Mouse (Mus musculus) intestine, postnatal 0 days (tissue): ENCODE data around the gene Spi1. TPM values are rescaled to one million over a fixed set of nuclear protein-coding genes. Genes with fewer than 3 reads are reported as not detected.

Source experiments
- ATAC-seq: fragments of 200-750 bp; cut with Nextera tagmentation; 2 replicates; pipeline ENCODE4 v1.8.0; 2017; ENCODE audit warnings: mild to moderate bottlenecking, moderate TSS enrichment, moderate library complexity
- H3K27ac ChIP-seq: fragments of 300-500 bp; sonication (generic); 2 replicates; pipeline ENCODE4 v1.5.1; 2014; ENCODE audit warnings: mild to moderate bottlenecking, low read depth, low read length, moderate library complexity
- H3K27me3 ChIP-seq: fragments of 300-500 bp; sonication (generic); replicated peaks from 2 replicates; pipeline ENCODE4 v1.6.1; 2014; ENCODE audit warnings: low read length, mixed read lengths; ENCODE audit not compliant: control insufficient read depth, insufficient read depth
- H3K36me3 ChIP-seq: fragments of 300-500 bp; sonication (generic); 2 replicates; pipeline ENCODE4 v1.6.1; 2014; ENCODE audit warnings: mild to moderate bottlenecking, moderate library complexity; ENCODE audit not compliant: control insufficient read depth, insufficient read depth
- H3K4me1 ChIP-seq: fragments of 300-500 bp; sonication (generic); replicated peaks from 2 replicates; pipeline ENCODE4 v1.6.1; 2014; ENCODE audit warnings: antibody characterized with exemption, low read length, mixed read lengths; ENCODE audit not compliant: control insufficient read depth, insufficient read depth
- H3K4me2 ChIP-seq: fragments of 300-500 bp; sonication (generic); replicated peaks from 2 replicates; pipeline ENCODE4 v1.6.1; 2014; ENCODE audit warnings: low read depth, mild to moderate bottlenecking, moderate library complexity
- H3K4me3 ChIP-seq: fragments of 300-500 bp; sonication (generic); 2 replicates; pipeline ENCODE4 v1.5.1; 2014; ENCODE audit warnings: low read depth, low read length
- H3K9ac ChIP-seq: fragments of 300-500 bp; sonication (generic); 2 replicates; pipeline ENCODE4 v1.6.1; 2014; ENCODE audit warnings: mild to moderate bottlenecking, low read depth, low read length
- H3K9me3 ChIP-seq: fragments of 300-500 bp; sonication (generic); 2 replicates; pipeline ENCODE4 v1.6.1; 2016; ENCODE audit warnings: mixed run types; ENCODE audit not compliant: control insufficient read depth
- CTCF ChIP-seq: sonication (generic); IDR thresholded peaks from 2 replicates; pipeline ENCODE4 v1.5.1; 2016; ENCODE audit warnings: low read depth, mild to moderate bottlenecking, control low read depth, antibody characterized with exemption, moderate library complexity
- WGBS: fragments of 180-500 bp; shearing (Covaris S2); extraction: QIAGEN DNeasy Blood & Tissue Kit; methylation state at CpG from one replicate; pipeline ENCODE4 v1.1.7; 2014; 5-methylcytosine and 5-hydroxymethylcytosine counted together
- polyA plus RNA-seq: library from polyadenylated mRNA; unstranded; fragments of >200 nt; fragmentation: Nextera tagmentation; extraction: Ambion mirVana; gene quantifications from 2 replicates; pipeline ENCODE4 v1.2.1, GENCODE M21; 2015

The Spi1 gene
- polyA plus RNA-seq, 1 experiment from 2014 or later: 5.1 TPM

DNA sequence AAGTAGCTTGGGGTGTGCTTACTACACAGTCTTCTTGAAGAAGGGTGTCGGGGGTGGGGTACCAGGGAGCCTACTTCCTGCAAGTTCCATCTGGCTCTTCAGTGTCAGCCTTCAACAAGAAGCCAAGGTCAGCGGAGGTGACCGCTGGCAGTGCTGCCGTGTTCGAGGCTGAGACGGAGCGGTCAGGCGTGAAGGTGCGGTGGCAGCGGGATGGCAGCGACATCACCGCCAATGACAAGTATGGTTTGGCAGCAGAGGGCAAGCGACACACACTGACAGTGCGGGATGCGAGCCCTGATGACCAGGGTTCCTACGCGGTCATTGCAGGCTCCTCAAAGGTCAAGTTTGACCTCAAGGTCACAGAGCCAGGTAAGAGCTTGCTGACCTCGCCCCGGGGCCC lies 36.9 kb downstream of the Spi1 start:
- ATAC-seq: no peak
- no peaks in the 10 kb centered on the region for H3K9me3 ChIP-seq
- H3K4me1 ChIP-seq: 0 out of 2 replicates have a peak, but pooled peaks cover 3% of the 10 kb centered on the region
- no peaks in the 10 kb centered on the region; the same call in none of the 2 replicates for H3K27me3 ChIP-seq
- no peak overlapping the region for H3K9ac ChIP-seq
- H3K27ac ChIP-seq: no peak overlapping the region
- no peak overlapping the region for H3K4me3 ChIP-seq
- 89% methylated on average over 19 of the region's 19 CpGs for WGBS
- no peak for TF ChIP-seq CTCF
- H3K36me3 ChIP-seq: no peaks in the 10 kb centered on the region
- no peak overlapping the region for H3K4me2 ChIP-seq

DNA sequence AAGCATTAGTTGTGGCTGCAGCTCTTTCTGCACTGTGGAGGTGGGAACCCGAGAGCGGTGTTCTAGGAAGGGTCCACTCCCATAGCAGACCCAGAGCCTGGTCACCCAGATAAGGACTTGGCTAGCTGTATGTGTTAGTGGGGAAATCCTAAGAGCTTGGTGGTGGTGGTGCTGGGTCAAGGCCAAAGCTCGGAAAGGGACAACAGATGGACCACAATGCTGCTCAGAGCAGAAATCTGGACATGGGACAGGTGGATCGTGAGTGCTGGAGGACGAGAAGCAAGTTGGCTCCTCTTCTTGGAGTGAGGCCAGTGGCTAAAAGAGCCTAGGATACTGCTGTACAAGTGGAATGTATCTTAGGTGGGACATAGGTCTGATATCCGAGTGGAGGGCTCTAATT lies 37.4 kb downstream of the Spi1 start:
- Histone ChIP-seq H3K9ac (no peak overlapping the region), H3K27me3 (no peaks in the 10 kb centered on the region; the same call in none of the 2 replicates), H3K27ac (no peak overlapping the region), H3K4me2 (no peak overlapping the region), H3K36me3 (no peaks in the 10 kb centered on the region), H3K4me3 (no peak overlapping the region), H3K4me1 (0 out of 2 replicates have a peak, but pooled peaks cover 3% of the 10 kb centered on the region), H3K9me3 (no peaks in the 10 kb centered on the region)
- WGBS: 83% methylated on average over 6 of the region's 6 CpGs
- ATAC-seq: no peak
- TF ChIP-seq CTCF: no peak

DNA sequence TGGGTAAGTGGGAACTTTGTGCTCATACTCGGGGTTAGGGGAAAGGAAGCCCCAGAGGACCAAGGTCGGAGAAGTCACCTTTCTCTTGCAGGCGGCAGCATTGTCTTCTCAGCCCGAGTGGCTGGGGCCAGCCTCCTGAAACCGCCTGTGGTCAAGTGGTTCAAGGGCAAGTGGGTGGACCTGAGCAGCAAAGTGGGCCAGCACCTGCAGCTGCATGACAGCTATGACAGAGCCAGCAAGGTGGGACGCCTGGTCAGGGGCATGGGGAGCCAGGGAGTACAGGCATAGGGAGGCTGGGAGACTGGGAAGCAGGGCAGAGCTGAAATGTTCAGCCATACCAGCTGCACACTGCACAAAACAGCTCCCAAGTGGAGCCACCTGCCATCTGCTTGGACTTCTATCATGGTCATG lies 38.1 kb downstream of the Spi1 start:
- WGBS: 57% methylated on average over 6 of the region's 6 CpGs
- H3K9me3 ChIP-seq: no peaks in the 10 kb centered on the region

DNA sequence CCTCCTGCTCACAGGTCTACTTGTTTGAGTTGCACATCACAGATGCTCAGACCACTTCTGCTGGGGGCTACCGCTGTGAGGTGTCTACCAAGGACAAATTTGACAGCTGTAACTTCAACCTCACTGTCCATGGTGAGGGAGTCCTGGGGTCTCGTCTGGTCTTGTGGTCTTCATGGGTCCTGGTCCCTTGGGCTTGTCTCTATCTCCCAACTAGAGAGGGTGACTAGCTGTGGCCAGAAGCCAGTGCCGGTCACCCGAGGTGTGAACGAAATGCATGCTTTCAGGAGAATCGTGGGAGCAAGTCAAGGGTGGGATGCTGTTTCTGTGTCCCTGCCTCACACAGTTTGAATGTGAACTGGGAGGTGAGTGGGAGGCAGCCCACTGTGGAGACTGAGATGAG lies 38.8 kb downstream of the Spi1 start:
- Histone ChIP-seq H3K36me3 (no peaks in the 10 kb centered on the region), H3K9ac (no peak overlapping the region), H3K4me3 (no peak overlapping the region), H3K27me3 (no peaks in the 10 kb centered on the region; the same call in none of the 2 replicates), H3K4me2 (no peak overlapping the region), H3K4me1 (no peaks in the 10 kb centered on the region), H3K9me3 (no peaks in the 10 kb centered on the region), H3K27ac (no peak overlapping the region)
- TF ChIP-seq CTCF: no peak
- no peak for ATAC-seq
- 83% methylated on average over 6 of the region's 6 CpGs for WGBS

More for the DNA sequence above, 38.1 kb downstream of the Spi1 start:
- Histone ChIP-seq H3K4me3 (no peak overlapping the region), H3K4me2 (no peak overlapping the region), H3K27me3 (no peaks in the 10 kb centered on the region; the same call in none of the 2 replicates), H3K9ac (no peak overlapping the region), H3K4me1 (0 out of 2 replicates have a peak, but pooled peaks cover 2% of the 10 kb centered on the region), H3K36me3 (no peaks in the 10 kb centered on the region), H3K27ac (no peak overlapping the region)
- no peak for ATAC-seq
- TF ChIP-seq CTCF: no peak

DNA sequence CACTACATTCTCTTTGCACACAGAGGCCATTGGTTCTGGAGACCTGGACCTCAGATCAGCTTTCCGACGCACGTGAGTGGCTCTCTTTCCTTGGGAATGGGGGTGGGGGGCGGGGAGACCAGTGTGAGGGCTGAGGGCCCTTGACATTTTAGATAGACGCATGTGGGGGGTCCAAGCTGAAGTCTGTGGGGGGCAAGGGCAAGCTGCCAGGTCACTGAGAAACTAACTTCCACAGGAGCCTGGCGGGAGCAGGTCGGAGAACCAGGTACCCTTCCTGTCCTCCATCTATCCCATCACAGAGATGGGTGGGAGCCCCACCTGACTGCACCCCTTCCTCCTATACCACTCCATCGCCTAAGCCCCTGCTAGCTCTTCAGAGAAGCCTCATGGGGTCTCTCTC lies 39.3 kb downstream of the Spi1 start:
- Histone ChIP-seq H3K9me3 (no peaks in the 10 kb centered on the region), H3K9ac (no peak overlapping the region), H3K36me3 (no peaks in the 10 kb centered on the region), H3K27me3 (no peaks in the 10 kb centered on the region; the same call in 1 of the 2 replicates), H3K4me2 (no peak overlapping the region), H3K4me1 (no peaks in the 10 kb centered on the region), H3K4me3 (no peak overlapping the region), H3K27ac (no peak overlapping the region)
- WGBS: 49% methylated on average over 8 of the region's 8 CpGs
- ATAC-seq: no peak
- TF ChIP-seq CTCF: no peak

DNA sequence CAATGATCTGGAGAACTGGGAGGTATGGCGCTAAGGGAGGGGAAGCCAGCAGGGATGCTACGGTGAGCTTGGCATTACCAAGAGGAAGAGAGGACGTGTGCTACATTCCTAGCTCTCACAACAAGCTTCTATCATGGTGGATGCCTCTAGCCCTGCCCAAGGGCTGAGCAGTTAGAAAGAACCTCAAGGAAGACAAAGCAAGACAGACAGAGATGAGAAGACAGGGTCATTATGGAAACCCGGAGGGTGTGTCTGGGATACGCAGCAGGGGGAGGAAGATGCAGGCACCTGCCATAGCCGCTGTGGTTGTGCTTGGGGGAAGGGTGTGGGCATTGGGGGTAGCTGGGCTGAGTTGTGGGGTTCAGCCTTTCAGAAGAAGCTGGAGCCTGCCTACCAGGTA lies 41.3 kb downstream of the Spi1 start:
- Histone ChIP-seq H3K4me3 (no peak overlapping the region), H3K4me2 (no peak overlapping the region), H3K9me3 (no peaks in the 10 kb centered on the region), H3K9ac (no peak overlapping the region), H3K4me1 (no peaks in the 10 kb centered on the region), H3K27me3 (no peaks in the 10 kb centered on the region), H3K36me3 (no peaks in the 10 kb centered on the region), H3K27ac (no peak overlapping the region)
- no peak for ATAC-seq
- 70% methylated on average over 6 of the region's 6 CpGs for WGBS
- TF ChIP-seq CTCF: no peak

DNA sequence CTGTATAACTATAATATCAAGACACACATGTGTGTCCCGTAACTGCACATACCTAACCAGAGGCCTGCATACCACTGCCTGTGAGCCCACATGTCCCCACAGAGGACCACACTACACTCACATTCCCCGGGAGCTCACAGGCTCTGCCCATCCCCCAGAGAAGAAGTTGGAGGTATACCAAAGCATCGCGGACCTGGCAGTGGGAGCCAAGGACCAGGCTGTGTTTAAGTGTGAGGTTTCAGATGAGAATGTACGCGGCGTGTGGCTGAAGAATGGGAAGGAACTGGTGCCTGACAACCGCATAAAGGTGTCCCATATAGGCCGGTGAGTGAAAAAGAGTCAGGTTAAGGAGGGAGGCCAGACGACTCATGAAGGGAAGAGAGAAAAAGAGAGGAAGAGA lies 42.9 kb downstream of the Spi1 start:
- H3K9me3 ChIP-seq: no peaks in the 10 kb centered on the region
- H3K4me2 ChIP-seq: no peak overlapping the region
- H3K36me3 ChIP-seq: no peaks in the 10 kb centered on the region
- 85% methylated on average over 10 of the region's 10 CpGs for WGBS
- TF ChIP-seq CTCF: no peak
- H3K9ac ChIP-seq: no peak overlapping the region
- H3K27me3 ChIP-seq: no peaks in the 10 kb centered on the region
- H3K4me1 ChIP-seq: no peaks in the 10 kb centered on the region
- H3K27ac ChIP-seq: no peak overlapping the region
- ATAC-seq: no peak
- H3K4me3 ChIP-seq: no peak overlapping the region
